Mouse (Mus musculus): ENCODE measurements around the gene Klhl29.

DNA sequence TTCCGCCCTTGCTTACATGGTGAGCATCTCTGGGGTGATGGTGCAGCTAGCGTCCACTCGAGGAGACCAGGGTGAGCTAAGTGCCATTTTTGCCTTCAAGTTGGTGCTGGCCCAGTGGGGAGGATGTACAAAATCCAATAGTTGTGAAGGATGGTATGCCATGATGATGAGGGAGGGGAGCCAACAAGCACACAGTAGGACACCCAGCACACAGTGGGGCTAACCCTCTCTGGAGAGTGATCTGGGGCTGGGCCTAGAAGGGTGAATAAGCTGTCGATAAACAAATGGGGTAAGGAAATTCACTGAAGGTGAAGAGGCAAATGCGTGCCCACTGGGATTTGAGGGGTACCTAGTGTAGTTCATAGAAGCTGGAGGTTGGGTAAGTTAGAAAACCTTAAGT lies 290.8 kb downstream of the Klhl29 start:
- TF ChIP-seq CTCF (conservative IDR thresholded peaks at IDR 0.05; ENCODE audit: low read length) (no peak), NANOG (IDR thresholded peaks at IDR 0.05; ENCODE audit: borderline replicate concordance, low read length) (no peak), POU5F1 (IDR thresholded peaks at IDR 0.05; ENCODE audit: borderline replicate concordance, low read length) (no peak)

All from E14TG2a.4 (cell line).